Mouse (Mus musculus): ENCODE results near the gene Vill.

DNA sequence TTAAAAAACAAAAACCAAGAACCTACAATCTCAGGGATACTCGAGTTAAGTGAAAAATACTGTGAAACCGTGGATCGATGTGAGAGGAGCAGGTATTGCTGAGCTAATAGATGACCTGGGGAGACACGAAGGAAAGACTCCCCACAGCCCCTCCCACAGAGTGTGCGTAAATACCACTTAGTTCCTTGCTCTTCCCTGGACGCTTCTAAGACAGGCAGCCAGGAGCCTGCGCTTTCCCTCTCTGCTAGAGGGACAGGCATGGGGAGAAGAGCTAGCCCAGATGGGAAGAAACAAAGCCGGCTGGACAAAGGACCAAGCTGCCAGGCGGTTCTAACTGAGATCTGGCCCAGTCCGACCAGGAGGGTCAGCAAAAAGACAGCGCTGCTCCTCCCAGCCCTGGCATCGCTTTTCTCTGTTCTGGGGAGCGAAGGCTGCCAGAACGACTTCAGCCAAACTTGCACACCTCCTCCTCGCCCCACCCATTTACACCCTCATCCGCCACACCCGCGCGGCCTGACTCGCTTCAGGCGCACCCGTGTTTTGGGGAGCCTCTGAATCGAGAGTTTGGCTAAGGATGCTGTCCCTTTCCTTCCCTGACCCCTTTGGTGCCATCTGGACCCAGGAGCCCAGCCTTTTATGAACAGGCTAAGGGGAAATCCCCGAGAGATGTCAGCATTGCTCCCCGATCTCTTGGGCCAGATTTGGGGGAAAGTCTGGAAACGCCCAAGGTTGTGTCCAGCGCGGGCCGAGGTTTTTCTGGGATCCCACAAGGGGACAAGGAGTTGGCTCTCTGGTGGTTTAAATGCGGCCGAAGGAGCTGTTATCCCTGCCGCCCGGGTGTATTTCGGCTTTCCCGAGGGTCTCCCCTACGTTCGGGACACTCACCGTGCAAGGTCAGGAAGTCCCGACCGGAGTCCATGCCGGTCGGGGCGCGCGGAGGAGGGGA lies 40.2 kb downstream of the Vill start:
- TF ChIP-seq TAL1 (IDR thresholded peaks at IDR 0.05; ENCODE audit: low read length) (no peak), GATA1 (IDR thresholded peaks at IDR 0.05; ENCODE audit: low read length) (no peak)

Measured in erythroblast, embryonic 14.5 days (primary cell).